Mouse (Mus musculus): ENCODE data around the gene Ptpra.
"Not testable (repeated sequence)": the region's sequence is repeated elsewhere in the genome, so short reads cannot be mapped to it uniquely, and the experiment has no call there.

The Ptpra gene

DNA sequence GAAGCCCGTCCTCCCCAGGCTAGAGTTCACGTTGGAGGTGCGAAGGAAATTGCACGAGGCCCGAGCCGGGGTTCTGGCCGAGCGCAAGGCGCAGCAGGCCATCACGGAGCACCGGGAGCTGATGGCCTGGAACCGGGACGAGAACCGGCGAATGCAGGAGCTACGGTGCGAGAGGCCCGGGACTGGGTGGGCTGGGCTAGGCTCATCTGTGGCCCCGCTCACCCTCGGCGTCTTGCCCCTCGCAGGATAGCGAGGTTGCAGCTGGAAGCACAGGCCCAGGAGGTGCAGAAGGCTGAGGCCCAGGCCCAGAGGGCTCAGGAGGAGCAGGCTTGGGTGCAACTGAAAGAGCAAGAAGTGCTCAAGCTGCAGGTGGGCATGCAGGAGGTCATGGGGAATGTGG is 114.0 kb downstream of the Ptpra start:
- DNase-seq, result peak; percentile 25 to 26

DNA sequence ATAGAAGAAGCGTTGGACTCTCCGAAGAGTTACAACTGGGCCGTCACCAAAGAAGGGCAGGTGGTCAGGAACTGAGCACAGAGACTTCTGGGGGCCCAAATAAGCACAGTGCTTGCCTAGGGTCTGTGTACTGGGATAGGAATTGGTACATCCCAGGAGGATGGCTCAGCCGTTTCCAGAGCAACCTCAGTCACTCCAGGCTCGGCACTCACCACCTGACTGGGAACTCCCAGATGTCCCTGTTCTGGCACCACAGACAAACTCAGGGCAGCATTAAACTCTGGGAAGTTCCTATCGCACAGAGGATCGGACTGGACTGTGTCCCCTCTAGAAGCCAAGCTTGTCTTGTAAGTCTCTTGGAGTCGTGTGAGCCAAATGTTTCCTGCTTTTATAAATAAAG is 114.9 kb downstream of the Ptpra start:
- DNase-seq, result no peak

DNA sequence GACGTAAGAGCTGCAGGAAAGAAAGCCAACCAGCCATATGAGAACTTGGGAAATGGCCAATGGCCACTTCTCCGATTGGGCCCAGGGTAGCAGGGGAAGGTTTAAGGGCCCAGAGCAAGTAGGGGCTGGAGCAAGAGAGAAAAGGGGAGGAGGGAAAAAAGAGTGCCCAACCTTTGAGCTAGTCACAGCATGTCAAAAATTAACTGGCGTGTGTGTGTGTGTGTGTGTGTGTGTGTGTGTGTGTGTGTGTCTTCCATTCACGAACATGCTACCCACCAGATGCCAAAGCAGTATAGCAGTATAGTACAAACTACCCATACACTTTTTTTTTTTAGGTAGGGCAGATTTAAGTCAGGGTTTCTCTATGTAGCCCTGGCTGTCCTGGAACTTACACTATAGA is 118.8 kb downstream of the Ptpra start:
- DNase-seq, result no peak

DNA sequence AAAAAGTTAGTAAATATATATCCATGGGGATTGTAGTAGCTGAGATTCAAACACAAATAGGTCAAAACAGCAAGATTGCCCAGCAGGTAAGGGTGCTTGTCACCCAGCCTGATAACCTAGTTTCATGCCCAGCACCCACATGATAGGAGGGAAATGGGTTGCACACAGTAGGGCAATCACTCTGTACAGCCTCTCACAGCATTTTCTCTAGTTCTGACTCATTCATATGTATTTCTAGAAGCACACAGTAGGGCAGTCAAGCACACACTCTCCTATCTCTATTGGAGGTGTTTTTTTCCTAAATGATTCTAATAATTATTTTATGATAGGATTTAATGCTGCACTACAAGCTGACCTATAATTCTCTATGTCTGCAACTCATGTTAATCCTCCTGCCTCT is 119.8 kb downstream of the Ptpra start:
- DNase-seq, result no peak

DNA sequence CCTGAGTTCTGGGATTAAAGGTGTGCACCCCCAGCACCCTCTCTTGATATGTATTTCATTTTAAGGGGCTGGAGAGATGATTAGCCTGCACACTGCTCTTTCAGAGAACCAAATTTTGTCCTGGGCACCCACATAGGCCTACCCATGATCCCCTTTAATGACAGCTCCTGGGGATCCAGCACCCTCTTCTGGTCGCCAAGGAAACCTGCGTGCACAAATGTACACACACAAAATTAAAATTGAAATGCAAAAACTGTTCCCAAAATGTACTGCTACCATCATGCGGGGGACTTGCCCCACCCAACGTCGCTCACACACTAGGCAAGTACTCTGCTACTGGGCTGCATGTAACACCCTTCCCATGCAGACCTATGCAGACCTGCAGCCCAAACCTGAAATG is 124.9 kb downstream of the Ptpra start:
- no peak for DNase-seq

DNA sequence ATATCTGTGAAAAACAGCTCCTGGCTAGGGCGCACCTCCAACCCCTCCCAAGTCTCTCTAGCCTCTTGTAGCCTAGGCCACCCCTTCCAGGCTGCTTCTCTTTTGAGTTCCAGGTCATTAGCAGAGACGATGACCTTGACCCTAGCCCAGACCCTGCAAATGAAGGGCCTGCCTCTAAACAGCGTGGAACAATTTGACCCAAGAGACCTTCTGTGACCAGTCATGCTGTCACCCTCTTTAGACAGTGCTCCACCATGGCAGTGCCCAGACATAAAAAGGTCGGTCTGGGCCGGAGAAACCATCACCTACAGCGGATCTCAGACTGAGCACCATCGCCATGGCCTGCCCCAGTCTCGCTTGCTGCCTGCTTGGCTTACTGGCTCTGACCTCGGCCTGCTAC is 125.8 kb downstream of the Ptpra start, which contains the start of gene Oxt:
Gene Oxt, plus strand, starts transcription at position 301 of the 400 bp plus-strand sequence.
- DNase-seq, result no peak

DNA sequence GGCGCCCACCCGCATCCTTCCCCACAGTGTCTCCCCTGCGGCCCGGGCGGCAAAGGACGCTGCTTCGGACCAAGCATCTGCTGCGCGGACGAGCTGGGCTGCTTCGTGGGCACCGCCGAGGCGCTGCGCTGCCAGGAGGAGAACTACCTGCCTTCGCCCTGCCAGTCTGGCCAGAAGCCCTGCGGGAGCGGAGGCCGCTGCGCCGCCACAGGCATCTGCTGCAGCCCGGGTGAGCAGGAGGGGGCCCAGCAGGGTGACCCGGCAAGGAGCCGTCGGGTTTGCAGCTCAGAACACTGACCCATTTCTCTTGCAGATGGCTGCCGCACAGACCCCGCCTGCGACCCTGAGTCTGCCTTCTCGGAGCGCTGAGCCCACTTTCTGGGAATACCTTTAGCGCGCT is 126.5 kb downstream of the Ptpra start:
- DNase-seq, result not testable (repeated sequence)

DNA sequence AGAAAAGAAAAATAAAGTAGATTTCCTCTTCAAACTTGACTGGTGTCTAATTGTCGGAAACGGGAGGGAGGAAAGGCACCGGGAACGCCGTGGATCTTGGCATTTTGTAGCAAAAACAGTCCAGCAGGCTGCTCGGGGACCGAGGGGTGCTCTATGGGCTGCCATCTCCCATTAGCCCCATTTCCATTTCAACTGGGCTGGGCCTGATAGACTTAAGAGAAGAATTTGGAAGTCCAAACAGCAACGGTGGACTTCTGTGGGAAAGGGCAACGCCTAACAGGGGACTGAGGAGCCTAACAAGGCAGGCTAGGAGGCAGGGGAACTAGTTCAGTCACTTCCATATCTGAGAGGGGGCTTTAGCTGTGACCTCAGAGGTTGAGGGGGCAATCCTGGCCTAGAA is 126.9 kb downstream of the Ptpra start:
- no peak for DNase-seq

DNA sequence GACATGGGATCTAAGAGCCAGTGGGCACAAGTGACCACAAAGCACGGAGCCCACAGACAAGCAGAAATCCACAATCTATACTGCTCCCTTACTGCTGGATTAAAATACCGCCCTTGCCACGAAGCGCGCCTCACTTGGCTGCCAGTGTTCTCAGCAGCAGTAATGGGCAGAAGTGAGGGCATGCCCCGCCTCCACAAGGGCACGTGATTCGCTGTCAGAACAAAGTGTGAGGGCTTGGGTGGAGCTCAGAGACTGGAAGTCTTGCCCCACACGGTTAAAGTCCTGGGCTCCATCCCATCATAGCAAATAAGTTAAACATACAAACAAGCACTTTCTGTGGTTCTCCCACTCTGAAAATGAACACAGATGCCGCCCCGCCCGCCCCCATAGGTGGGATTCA is 127.6 kb downstream of the Ptpra start:
- DNase-seq, result peak; percentile 29 to 37

DNA sequence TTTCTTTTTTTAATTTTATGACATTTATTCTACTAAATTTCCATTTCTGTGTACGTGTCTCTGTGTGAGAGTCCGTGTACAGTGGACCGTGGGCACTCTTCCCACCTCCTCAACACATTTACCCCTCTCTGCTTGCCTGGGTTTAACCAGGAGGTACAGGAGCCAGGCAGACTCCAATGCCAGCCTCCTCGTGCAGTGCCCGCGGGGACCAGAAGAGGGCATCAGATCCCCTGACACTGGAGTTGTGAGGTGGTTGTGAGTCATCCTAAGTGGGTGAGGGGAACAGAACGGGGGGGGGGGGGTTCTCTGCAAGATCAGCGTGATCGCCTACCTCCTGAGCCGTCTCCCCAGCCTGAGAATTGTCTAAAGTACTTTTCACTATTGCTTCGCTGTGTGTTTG is 128.1 kb downstream of the Ptpra start:
- peak; percentile 35 to 44 for DNase-seq

DNA sequence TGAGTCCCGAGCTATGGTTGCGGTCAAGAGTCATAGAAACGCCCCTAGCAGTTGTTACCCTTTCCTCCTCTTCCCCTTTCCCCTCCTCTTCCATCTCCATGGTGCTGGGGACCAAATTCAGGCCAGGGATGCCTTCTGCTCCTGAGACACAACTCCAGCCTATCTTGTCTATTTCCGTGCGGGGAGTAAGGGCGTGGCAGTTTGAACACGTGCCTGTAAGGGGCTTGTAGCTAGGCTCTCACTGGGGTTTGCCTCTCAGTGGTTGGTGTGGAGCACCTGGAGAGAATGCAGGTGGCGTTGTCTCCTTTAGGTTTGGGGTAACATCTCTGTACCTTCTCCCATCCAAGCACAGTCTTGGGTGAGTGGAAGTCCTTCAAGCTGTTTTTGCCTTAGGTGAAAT is 129.7 kb downstream of the Ptpra start:
- DNase-seq, result no peak

DNA sequence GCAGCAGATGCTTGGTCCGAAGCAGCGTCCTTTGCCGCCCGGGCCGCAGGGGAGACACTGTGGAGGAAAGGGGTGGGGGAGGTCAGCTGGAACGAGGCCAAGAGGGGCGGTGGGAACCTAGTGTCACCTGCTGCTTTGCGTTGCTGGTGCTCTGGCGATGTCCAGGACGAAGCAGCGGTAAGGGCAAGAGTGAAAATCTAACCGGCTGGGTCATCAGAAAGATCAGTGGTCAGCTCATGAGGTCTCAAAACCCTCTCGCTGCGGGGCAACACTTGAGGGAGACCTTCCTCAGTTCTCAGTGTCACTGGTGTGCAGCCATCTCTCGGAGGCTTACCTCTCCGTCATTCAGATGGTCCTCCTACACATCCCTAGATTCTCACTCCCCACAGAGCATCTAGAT is 131.1 kb downstream of the Ptpra start:
- DNase-seq, result no peak

DNA sequence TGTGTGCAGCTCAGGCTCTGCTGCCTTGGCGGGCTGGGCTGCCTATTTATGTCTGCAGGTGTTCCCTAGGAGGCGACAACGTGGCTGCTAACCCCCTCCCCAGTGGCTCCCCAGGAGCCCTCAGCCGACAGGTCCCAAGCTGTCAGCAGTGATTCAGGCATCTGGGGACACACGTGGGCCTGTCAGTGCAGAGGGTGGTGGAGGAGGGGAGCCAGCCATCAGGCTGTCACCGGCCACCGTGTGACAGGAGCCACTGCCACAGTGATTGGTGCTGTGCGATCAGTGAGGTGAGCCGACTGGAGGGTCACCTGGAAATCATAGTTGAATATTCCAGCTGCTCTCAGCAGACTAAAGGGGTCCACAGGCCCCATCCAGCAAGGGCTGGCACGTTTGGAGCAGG is 132.5 kb downstream of the Ptpra start, which contains the start of gene Avp:
Gene Avp, minus strand, starts transcription at position 3 of the 400 bp plus-strand sequence.
- no peak for DNase-seq

DNA sequence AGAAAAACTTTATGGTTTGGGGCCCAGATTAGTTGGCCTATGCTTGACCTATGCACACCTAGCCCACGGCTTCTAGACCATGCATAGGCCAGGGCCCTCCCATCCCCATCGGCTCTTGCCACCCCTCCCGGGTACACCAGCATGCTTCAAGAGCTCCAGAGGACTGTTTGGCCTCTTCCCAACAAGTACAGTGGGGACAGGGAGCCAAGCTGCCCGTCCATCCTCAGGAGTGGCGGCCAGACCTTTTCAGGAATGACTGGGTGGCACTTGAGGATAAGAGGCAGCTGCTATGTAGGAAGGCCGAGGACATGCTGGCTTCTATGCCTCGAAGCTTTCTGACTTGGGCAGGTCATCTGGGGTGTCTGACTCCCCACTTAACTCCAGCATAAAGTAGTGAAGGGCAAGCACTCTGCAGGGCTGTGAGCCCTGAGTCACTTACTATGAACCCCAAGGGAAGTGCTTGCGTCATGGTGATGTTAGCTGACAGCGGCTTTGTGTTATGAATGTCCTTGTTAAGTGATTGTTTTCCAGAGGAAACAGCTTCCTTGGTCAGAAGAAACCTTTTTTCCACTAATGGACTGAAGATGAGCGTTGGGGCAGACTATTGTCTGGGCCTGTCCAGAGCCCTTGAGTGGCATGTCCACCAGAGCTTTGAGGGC is 134.0 kb downstream of the Ptpra start:
- no peak for DNase-seq

DNA sequence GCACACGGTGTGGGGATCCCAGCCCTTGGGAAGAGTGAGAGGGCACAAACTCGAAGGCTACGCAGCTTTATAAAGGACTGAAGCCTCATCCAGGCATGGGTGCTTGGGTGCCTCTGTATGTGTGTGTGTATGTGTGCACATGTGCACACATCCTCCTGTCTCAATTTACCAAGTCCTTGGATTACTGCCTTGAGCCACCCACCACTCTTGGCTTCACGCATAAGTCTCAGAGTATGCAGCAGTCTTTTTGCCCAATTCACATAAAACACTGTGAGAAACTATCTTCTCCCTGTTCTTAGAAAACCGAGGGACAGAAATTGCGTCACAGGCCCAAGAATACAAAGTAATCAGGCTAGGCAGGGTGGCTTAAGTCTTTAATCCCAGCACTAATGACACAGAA is 135.9 kb downstream of the Ptpra start:
- DNase-seq, result no peak

DNA sequence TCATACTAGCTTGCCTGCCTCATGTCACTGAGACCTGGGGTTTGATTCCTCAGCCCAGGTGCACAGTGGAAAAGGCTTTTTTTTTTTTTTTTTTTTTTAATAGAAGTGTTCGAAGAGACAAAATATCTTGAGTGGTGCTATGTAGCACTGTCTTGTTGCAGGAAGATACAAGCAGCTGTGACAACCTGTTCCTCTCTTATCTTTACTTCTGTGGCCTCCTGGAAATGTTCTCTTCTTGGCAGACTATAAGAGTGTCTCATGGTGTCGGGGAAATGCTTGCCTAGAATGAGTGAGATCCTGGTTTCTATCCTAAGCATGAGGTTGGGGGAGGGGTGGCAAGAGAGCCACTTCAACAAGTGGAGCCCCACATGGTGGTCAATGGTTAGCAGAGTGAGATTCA is 138.3 kb downstream of the Ptpra start:
- no peak for DNase-seq

DNA sequence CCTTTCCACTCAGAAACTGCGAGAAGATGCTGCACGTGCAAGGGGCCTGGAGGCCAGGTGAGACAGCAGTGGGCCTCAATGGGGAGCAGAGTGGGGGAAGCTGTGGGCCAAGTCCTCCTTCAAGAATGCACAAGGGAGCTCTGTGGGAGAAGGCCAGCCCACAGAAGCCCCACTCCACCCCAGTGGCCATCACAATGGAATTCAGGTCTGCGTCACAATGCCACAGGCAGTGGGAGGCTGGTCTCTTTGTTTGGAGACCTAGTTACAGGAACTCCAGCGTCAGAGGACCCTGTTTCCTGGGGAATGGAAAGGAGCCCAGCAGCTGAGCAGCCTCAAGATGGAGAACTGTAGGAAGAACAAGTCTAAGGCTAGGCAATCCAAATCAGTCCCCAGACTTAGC is 139.1 kb downstream of the Ptpra start:
- DNase-seq, result no peak

DNA sequence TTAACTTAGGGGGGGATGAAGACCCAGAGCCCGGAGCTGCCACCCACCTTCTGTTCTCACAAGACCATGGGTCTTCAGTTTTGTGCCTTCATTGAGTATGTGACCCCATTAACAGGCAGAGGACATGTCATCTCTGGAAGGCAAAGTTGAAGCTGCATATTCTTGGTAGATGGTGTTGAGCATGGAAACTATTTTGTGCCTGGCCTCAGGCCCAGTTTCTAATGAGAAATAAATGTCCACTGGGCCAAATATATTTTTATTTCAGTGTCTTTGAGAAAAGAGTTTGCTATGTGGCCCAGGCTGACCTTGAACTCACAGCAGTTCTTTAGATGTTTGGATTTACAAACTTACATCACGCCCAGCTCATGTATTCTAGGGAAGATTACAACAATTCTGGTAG is 139.7 kb downstream of the Ptpra start:
- no peak for DNase-seq

DNA sequence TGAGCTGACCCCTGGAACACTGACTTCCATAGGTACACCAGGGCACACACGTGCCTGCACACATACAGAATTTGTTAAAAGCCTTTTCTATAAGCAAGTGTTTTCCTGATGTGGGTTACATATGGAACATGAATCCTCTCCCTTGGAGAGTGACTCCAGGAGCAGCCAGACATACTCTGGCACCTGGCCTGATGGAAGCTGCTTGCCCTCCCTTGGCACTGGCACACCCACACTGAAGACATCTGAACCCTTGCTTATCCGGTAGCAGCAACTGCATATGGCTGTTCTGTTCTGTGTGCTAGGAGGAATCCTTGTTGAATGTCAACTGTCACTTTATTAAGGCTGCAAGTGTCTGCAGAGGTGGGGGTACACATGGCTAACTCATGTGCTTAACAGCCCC is 140.9 kb downstream of the Ptpra start:
- DNase-seq, result no peak

DNA sequence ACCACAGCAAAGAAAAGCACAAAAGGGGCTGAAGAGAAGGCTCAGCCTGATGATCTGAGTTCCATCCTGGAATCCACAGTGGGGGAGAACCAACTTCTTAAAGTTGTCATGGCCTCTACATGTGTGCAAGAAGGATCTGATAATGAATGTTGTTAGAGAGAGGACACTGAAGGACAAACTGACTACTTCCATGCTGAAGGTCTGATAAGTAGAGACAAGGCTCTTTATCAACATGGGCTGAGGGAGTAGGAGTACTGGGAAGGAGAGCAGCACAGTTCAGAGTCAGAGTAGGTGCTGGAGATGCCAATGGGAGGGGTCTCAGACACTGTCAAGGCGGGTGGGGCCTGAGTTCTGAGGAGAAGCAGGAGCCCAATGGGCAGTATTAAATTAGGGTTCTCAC is 145.5 kb downstream of the Ptpra start:
- no peak for DNase-seq

DNA sequence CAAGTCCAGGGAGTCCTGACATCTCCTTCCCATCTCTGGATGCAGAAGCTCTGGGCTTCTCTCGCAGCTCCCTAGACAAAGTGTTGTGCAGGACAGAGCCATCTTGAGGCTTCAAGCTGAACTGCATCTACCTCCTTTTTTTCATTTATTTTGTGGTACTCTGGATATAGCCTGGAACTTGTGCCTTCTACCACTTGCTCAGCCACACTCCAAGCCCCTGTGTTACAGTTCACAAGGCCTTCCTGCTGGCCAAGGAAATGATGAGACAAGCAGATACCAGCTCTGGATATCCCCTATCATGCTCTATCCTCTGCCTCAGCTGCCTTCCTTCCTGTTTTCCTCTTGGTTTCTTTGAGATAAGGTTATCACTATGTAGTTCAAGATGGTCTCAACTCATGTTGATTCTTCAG is 147.5 kb downstream of the Ptpra start:
- no peak for DNase-seq

DNA sequence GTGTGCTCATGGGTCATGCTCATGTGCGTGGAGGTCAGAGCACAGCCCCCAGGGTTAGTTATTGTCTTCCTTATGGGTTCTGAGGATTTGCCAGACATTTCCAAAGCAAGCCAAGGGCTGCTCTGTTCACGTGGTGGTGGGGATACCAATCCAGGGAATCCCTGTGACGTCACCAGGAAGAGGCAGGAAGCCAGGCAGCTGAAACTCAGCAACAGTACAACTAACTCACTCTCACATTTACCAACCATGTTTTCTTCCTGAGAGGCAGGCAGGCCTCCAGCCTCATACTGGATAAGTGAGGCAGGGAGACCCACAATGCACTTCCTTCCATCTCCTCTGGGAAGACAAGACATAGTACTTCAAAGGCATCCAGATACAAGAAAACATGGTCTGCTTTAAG is 148.3 kb downstream of the Ptpra start:
- DNase-seq, result no peak

DNA sequence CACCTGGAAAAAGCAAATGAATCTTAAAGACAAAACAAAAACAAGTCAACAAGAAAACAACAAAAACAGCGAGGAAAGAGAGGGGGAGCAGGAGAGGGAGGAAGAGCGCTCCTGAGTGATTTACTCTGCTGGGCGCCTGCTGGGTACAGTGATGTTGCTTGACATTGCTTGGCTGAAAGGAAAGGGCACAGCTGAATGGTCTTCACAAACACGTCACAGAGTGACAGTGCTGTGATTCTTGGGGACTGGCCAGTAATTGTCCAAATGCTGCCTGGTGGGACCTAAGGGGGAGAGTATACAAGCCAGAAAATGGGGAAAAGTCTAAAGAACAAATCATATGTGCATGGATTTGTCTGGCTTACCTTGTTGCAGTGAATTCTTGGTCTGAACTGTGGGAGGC is 152.1 kb downstream of the Ptpra start:
- no peak for DNase-seq
